Mouse (Mus musculus): ENCODE results near the gene Lypd9.

GRCm38 (mm10) chr11:58418336-58418735 is 34.4 kb downstream of the Lypd9 start:
- TF ChIP-seq ZNF384 (IDR thresholded peaks at IDR 0.05; ENCODE audit: low read depth, low read length): no peak
- TF ChIP-seq JUND (IDR thresholded peaks at IDR 0.05; ENCODE audit: low read depth, low read length): no peak
- TF ChIP-seq POLR2A (IDR thresholded peaks at IDR 0.05; ENCODE audit: control insufficient read depth in 1 of 2, insufficient read depth in 1 of 2, low read depth in 1 of 2, low read length in 2 of 2, poor library complexity in 1 of 2): no peak
- no peak for TF ChIP-seq MAZ (IDR thresholded peaks at IDR 0.05; ENCODE audit: low read depth, low read length)
- no peak for TF ChIP-seq MEF2A (IDR thresholded peaks at IDR 0.05; ENCODE audit: extremely low read depth, insufficient replicate concordance, low read depth, low read length, poor library complexity, severe bottlenecking)
- no peak for TF ChIP-seq RAD21 (IDR thresholded peaks at IDR 0.05; ENCODE audit: low read depth, low read length)
- TF ChIP-seq CTCF (IDR thresholded peaks at IDR 0.05 in 2 of 3, conservative IDR thresholded peaks at IDR 0.05 in 1 of 3; ENCODE audit: control insufficient read depth in 1 of 3, insufficient read depth in 1 of 3, low read depth in 2 of 3, low read length in 3 of 3, poor library complexity in 1 of 3, severe bottlenecking in 1 of 3): no peak
- TF ChIP-seq MAFK (IDR thresholded peaks at IDR 0.05; ENCODE audit: borderline replicate concordance, low read depth, low read length): no peak
- TF ChIP-seq NRF1 (IDR thresholded peaks at IDR 0.05; ENCODE audit: insufficient read depth, low read depth, low read length, poor library complexity, severe bottlenecking): no peak
- TF ChIP-seq GABPA (IDR thresholded peaks at IDR 0.05; ENCODE audit: low read depth, low read length): no peak

Data from MEL (cell line).